Comparison of ENCODE assay signal across 8 mouse cellular contexts in the genomic region with DNA sequence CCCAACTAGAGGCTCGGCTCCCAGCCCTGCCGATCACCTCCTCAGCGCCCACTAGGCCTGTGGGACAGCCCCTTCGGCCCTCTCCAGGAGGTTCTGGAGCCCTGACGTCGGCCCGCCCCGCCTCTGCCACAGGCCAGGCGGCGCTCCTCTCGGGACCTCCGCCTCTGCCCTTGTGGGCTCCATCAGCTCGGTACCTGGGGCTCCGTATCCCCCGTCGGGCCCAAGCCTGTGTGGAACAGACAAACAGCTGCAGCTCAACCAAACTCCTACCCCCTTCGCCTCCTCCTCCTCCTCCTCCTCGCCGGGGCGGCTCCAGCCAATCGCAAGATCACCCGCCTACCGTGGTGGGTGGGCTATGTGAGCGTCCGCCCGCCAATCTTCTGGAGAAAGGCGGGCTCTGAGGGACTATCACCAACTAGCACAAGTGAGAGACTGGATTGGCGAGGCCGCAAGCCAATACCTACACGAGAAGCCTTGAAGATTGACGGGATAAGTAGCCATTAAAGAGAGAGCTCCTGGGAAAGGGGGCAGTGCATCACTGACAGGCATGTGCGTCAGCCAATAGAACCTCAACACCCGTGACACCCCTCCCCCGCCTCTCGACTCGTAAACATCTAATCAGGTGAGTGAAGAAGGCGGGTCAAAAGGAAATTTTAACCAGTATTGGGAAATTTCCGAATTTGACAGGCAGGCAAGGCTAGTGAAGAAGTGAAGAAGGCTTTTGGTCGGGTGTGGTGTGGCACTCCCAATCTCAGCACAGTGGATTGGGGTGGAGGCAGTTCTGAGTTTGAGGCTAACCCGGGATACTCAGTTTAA. TPM values are rescaled to one million over a fixed set of nuclear protein-coding genes. Genes with fewer than 3 reads are reported as not detected.
DNase-seq lines count a peak whose midpoint lies in the region; ATAC-seq lines count a peak whose summit lies in the region.

A gene (minus strand): TSS at position 273 of the 816 bp plus-strand sequence.

- H3K27me3 ChIP-seq in hindbrain, embryonic 12.5 days: no peaks in the 10 kb centered on the region

- no peaks in the 10 kb centered on the region for H3K9me3 ChIP-seq in hindbrain, embryonic 12.5 days (replicated peaks)

- peak within 1 kb of the TSS; percentile 94 for H3K27ac ChIP-seq in hindbrain, embryonic 12.5 days

- H3K4me3 ChIP-seq in hindbrain, embryonic 12.5 days: peak within 1 kb of the TSS; percentile 93

- WGBS in hindbrain, embryonic 12.5 days: 1% methylated on average over 40 of the region's 40 CpGs

- peak within 1 kb of the TSS; percentile 68 for H3K4me2 ChIP-seq in hindbrain, embryonic 12.5 days (replicated peaks)

- peaks cover 10% of the 10 kb centered on the region for H3K4me1 ChIP-seq in hindbrain, embryonic 12.5 days

- H3K9ac ChIP-seq in hindbrain, embryonic 12.5 days: peak within 1 kb of the TSS; percentile 96

- ATAC-seq in hindbrain, embryonic 12.5 days (ENCODE audit: low FRiP score): peak; percentile 99

- DNase-seq in NIH3T3 (ENCODE audit: low read depth): peak; percentile 100
- DNase-seq in cerebellum, postnatal 10 days: peak; percentile 98 to 99
- DNase-seq in frontal cortex, postnatal 10 days (ENCODE audit: low spot score in 2 of 2): peak; percentile 98 to 100
- peak; percentile 100 for DNase-seq in layer of hippocampus, postnatal 14 days (ENCODE audit: low spot score in 2 of 2)
- DNase-seq in lung, postnatal 14 days: peak; percentile 95
- DNase-seq in retina, adult 2 months (ENCODE audit: low read depth, low spot score): peak; percentile 99
- peak; percentile 98 to 99 for DNase-seq in thymus, postnatal 36 days

- peaks cover 22% of the 10 kb centered on the region for H3K36me3 ChIP-seq in hindbrain, embryonic 12.5 days

RNA-seq across cellular contexts. Expression of the gene that starts here (rescaled TPM):
- polyA plus RNA-seq in hindbrain, embryonic 12.5 days (2016; fragmentation: Nextera tagmentation; extraction: Ambion mirVana): 96.2 and 103 TPM in 2 replicates
- total RNA-seq in layer of hippocampus, postnatal 14 days (2021): 100 to 1,000 TPM; 127 to 133 TPM

Comparison
In these comparisons a context has a peak if more than half of its experiments do, and no peak if none do; other contexts are left out.
1. Peak in every context shown above with its lines: DNase-seq, ATAC-seq, H3K4me3 ChIP-seq and H3K27ac ChIP-seq.